Mouse (Mus musculus): ENCODE data around the gene Gm17428. TPM values are rescaled to one million over a fixed set of nuclear protein-coding genes. Genes with fewer than 3 reads are reported as not detected.
"Not testable (repeated sequence)": the region's sequence is repeated elsewhere in the genome, so short reads cannot be mapped to it uniquely, and the experiment has no call there.

Gm17428 gene
- polyA plus RNA-seq, 1 experiment from 2014 or later: not detected

DNA sequence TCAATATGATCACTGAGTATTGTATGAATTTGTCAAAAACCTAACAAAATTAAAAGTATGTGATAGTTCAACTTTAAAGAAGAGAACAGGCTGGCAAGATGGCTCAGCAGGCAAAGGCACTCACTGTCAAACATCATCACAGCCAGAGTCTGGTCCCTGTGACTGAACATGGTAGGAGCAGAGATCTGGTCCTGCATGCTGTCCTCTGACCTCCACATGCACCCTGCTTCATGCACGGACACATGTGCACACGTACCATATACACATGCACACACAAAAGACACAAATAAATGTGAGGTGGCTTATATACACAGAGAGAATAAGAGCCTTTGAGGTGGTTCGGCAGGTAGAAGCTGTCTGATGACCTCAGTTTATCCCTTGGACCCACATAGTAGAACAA is 21.3 kb upstream of the Gm17428 start:
- Histone ChIP-seq H3K9me3 (replicated peaks) (no peaks in the 10 kb centered on the region), H3K4me1 (no peaks in the 10 kb centered on the region), H3K27me3 (replicated peaks) (no peaks in the 10 kb centered on the region), H3K36me3 (no peaks in the 10 kb centered on the region), H3K9ac (replicated peaks) (no peak overlapping the region), H3K4me2 (no peak overlapping the region), H3K4me3 (replicated peaks) (no peak overlapping the region), H3K27ac (replicated peaks) (no peak overlapping the region)
- no peak for ATAC-seq (ENCODE audit: low FRiP score)
- WGBS: 96% methylated on average over 3 of the region's 3 CpGs

DNA sequence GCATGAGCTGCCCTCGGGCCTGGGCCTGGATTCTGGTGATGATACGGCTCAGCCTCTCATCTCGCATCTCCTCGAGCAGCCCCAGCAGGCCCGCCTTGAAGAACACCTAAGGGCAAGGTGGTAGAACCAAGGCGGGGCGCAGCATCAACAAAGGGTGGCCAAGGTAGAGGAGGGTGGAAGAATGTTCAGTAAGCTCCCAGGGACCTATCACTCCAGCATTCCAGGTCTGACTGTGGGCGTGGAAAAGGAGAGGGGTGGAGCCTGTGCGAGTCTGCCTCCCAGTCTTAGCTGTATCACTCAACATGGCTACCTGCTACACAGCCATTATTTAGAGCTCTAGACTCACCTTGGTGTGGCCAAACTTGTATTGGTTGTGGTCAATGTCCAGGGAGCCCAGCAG is 20.2 kb upstream of the Gm17428 start:
- Histone ChIP-seq H3K27ac (replicated peaks) (no peak overlapping the region), H3K4me1 (no peaks in the 10 kb centered on the region), H3K9ac (replicated peaks) (no peak overlapping the region), H3K4me2 (no peak overlapping the region), H3K27me3 (replicated peaks) (no peaks in the 10 kb centered on the region), H3K36me3 (no peaks in the 10 kb centered on the region), H3K4me3 (replicated peaks) (no peak overlapping the region), H3K9me3 (replicated peaks) (no peaks in the 10 kb centered on the region)
- WGBS: 90% methylated on average over 9 of the region's 9 CpGs
- no peak for ATAC-seq (ENCODE audit: low FRiP score)

DNA sequence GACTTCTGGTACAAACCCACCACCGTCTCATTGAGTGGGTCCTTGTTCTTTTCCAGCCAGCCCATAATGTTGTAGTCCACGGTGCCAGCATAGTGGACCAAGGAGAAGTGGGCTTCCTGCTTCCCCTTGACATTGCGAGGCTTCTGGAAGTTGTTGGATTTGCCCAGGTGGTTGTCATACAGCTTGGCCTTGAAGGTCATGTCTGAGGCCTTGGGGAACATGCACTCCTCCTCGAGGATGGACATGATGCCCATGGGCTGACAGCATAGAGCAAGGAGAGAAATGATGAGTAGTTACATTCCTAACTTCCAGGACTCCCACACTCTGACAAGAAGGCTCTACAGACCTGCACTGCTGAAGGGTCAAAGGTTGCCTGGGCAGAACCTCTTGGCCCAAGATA is 18.2 kb upstream of the Gm17428 start:
- no peaks in the 10 kb centered on the region for H3K36me3 ChIP-seq
- no peaks in the 10 kb centered on the region for H3K9me3 ChIP-seq (replicated peaks)
- no peaks in the 10 kb centered on the region for H3K27me3 ChIP-seq (replicated peaks)
- H3K4me3 ChIP-seq (replicated peaks): no peak overlapping the region
- no peaks in the 10 kb centered on the region for H3K4me1 ChIP-seq
- no peak for ATAC-seq (ENCODE audit: low FRiP score)
- H3K9ac ChIP-seq (replicated peaks): no peak overlapping the region
- no peak overlapping the region for H3K27ac ChIP-seq (replicated peaks)
- no peak overlapping the region for H3K4me2 ChIP-seq
- 82% methylated on average over 4 of the region's 4 CpGs for WGBS

GRCm38 (mm10) chr14:54959197-54959596 is 17.5 kb upstream of the Gm17428 start:
- Histone ChIP-seq H3K9ac (replicated peaks) (no peak overlapping the region), H3K27ac (replicated peaks) (no peak overlapping the region), H3K27me3 (replicated peaks) (no peaks in the 10 kb centered on the region), H3K9me3 (replicated peaks) (no peaks in the 10 kb centered on the region), H3K36me3 (no peaks in the 10 kb centered on the region), H3K4me1 (no peaks in the 10 kb centered on the region), H3K4me2 (no peak overlapping the region), H3K4me3 (replicated peaks) (no peak overlapping the region)
- no peak for ATAC-seq (ENCODE audit: low FRiP score)
- WGBS: 96% methylated on average over 3 of the region's 3 CpGs

DNA sequence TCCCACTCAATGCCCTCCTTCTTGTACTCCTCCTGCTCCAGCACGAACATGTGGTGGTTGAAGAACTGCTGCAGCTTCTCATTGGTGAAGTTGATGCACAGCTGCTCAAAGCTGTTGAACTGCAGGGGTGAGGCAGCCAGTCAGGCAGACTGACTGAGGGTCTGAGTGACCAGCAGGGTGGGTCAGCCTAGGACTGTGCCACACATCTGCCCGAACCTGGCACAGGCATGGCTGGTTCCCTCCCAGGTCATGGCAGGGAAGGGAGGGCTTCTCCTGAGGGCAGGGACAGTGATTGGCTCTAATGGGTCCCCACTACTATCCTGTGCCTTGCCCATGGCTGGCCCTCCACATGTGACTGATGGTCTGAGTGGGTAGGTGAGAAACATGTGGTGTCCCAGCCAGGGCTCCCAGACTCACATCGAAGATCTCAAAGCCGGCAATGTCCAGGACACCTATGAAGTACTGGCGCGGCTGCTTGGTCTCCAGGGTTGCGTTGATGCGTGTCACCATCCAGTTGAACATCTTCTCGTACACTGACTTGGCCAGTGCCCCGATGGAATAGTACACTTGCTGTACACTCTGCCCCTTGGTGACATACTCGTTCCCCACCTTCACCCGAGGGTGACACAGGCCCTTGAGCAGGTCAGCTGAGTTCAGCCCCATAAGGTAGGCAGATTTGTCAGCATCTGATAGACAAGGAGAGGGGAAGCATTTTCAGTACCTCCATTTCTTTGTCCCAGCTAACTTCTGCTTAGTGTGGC is 16.7 kb upstream of the Gm17428 start:
- ATAC-seq (ENCODE audit: low FRiP score); H3K27ac ChIP-seq (replicated peaks); H3K36me3 ChIP-seq; H3K4me3 ChIP-seq (replicated peaks); H3K9ac ChIP-seq (replicated peaks); H3K9me3 ChIP-seq (replicated peaks); H3K4me2 ChIP-seq; H3K27me3 ChIP-seq (replicated peaks); H3K4me1 ChIP-seq: not testable (repeated sequence)
- 96% methylated on average over 12 of the region's 12 CpGs for WGBS

- Histone ChIP-seq H3K4me3 (replicated peaks) (no peak overlapping the region), H3K27ac (replicated peaks) (no peak overlapping the region), H3K27me3 (replicated peaks) (no peaks in the 10 kb centered on the region), H3K9me3 (replicated peaks) (no peaks in the 10 kb centered on the region), H3K36me3 (no peaks in the 10 kb centered on the region), H3K4me1 (no peaks in the 10 kb centered on the region), H3K4me2 (no peak overlapping the region), H3K9ac (replicated peaks) (no peak overlapping the region)
- ATAC-seq (ENCODE audit: low FRiP score): no peak
- WGBS: 74% methylated on average over 10 of the region's 10 CpGs
Measured at GRCm38 (mm10) chr14:54960769-54961168, 16.0 kb upstream of the Gm17428 start.

- no peak overlapping the region for H3K9ac ChIP-seq (replicated peaks)
- no peak for ATAC-seq (ENCODE audit: low FRiP score)
- WGBS: 87% methylated on average over 5 of the region's 5 CpGs
Measured at GRCm38 (mm10) chr14:54961487-54961886, 15.2 kb upstream of the Gm17428 start.

GRCm38 (mm10) chr14:54962714-54963113 is 14.0 kb upstream of the Gm17428 start:
- 89% methylated on average over 7 of the region's 7 CpGs for WGBS
- Histone ChIP-seq H3K4me2 (no peak overlapping the region), H3K27ac (replicated peaks) (no peak overlapping the region), H3K9ac (replicated peaks) (no peak overlapping the region), H3K4me3 (replicated peaks) (no peak overlapping the region), H3K4me1 (no peaks in the 10 kb centered on the region), H3K9me3 (replicated peaks) (no peaks in the 10 kb centered on the region), H3K36me3 (no peaks in the 10 kb centered on the region), H3K27me3 (replicated peaks) (no peaks in the 10 kb centered on the region)
- ATAC-seq (ENCODE audit: low FRiP score): no peak

More at GRCm38 (mm10) chr14:54961487-54961886, 15.2 kb upstream of the Gm17428 start:
- H3K4me3 ChIP-seq (replicated peaks): no peak overlapping the region
- no peak overlapping the region for H3K27ac ChIP-seq (replicated peaks)
- no peaks in the 10 kb centered on the region for H3K9me3 ChIP-seq (replicated peaks)
- H3K27me3 ChIP-seq (replicated peaks): no peaks in the 10 kb centered on the region
- H3K4me2 ChIP-seq: no peak overlapping the region
- no peaks in the 10 kb centered on the region for H3K4me1 ChIP-seq
- no peaks in the 10 kb centered on the region for H3K36me3 ChIP-seq

DNA sequence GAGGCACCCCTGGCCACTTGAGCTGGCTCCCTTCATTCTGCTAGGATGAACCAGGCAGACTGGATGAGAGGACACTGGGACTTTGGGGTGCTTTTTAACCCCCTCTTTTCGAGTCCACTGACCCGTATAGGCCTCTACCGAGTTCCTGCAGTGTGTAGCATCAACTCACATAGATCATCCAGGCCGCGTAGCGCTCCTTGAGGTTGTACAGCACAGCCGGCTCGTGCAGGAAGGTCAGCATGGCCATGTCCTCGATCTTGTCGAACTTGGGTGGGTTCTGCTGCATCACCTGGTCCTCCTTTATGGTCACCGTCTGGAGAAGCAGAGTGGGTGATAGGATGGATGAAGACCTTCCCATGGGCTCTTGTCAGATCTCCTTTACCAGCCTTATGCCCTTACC is 13.0 kb upstream of the Gm17428 start:
- no peak overlapping the region for H3K4me2 ChIP-seq
- WGBS: 92% methylated on average over 11 of the region's 11 CpGs
- no peaks in the 10 kb centered on the region for H3K9me3 ChIP-seq (replicated peaks)
- ATAC-seq (ENCODE audit: low FRiP score): no peak
- no peaks in the 10 kb centered on the region for H3K4me1 ChIP-seq
- no peaks in the 10 kb centered on the region for H3K36me3 ChIP-seq
- no peak overlapping the region for H3K4me3 ChIP-seq (replicated peaks)
- H3K9ac ChIP-seq (replicated peaks): no peak overlapping the region
- H3K27ac ChIP-seq (replicated peaks): no peak overlapping the region
- H3K27me3 ChIP-seq (replicated peaks): no peaks in the 10 kb centered on the region

- Histone ChIP-seq H3K27me3 (replicated peaks) (no peaks in the 10 kb centered on the region), H3K9ac (replicated peaks) (no peak overlapping the region), H3K27ac (replicated peaks) (no peak overlapping the region), H3K4me1 (no peaks in the 10 kb centered on the region), H3K9me3 (replicated peaks) (no peaks in the 10 kb centered on the region), H3K4me2 (no peak overlapping the region), H3K36me3 (no peaks in the 10 kb centered on the region), H3K4me3 (replicated peaks) (no peak overlapping the region)
- ATAC-seq (ENCODE audit: low FRiP score): no peak
- 82% methylated on average over 15 of the region's 15 CpGs for WGBS
Measured at GRCm38 (mm10) chr14:54965044-54965443, 11.7 kb upstream of the Gm17428 start.

GRCm38 (mm10) chr14:54965631-54966030 is 11.1 kb upstream of the Gm17428 start:
- H3K4me3 ChIP-seq (replicated peaks): no peak overlapping the region
- H3K27ac ChIP-seq (replicated peaks): no peak overlapping the region
- no peak overlapping the region for H3K4me2 ChIP-seq
- H3K36me3 ChIP-seq: no peaks in the 10 kb centered on the region
- H3K9ac ChIP-seq (replicated peaks): no peak overlapping the region
- H3K4me1 ChIP-seq: no peaks in the 10 kb centered on the region
- no peaks in the 10 kb centered on the region for H3K9me3 ChIP-seq (replicated peaks)
- ATAC-seq (ENCODE audit: low FRiP score): no peak
- 82% methylated on average over 6 of the region's 6 CpGs for WGBS
- no peaks in the 10 kb centered on the region for H3K27me3 ChIP-seq (replicated peaks)

DNA sequence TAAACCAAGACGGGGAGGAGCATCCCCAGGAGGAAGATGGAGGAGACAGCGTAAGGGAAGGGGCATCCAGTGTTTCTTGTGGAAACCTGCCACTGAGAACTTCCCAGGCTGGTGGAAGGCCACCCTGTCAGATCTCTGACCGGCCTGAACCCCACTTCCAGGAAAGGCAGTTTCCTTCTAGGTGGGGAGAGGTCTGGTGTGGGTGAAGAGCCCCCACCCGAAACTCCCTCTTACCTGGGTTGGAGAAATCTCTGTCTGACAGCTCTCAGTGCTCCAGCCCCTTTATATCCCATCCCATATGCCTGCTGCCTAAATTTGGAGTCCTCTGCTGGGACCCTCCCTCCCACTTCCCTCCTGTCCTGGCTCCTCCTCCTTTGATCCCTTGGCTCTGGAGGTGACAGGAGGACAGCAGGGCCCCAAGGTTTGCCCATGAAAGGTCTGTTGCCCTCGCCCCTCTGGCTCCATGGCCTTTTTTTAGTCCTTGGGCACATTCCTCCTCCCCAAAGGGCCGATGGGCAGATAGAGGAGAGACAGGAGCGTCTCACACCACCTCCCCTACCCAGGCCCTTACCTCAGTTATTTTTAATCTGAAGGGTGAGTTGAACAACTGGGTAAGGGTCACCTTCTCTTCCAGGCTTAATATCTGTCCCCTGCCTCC is 10.3 kb upstream of the Gm17428 start, which contains the start of gene Myh6:
Gene Myh6, minus strand, starts transcription at position 608 of the 658 bp plus-strand sequence.
- 81% methylated on average over 7 of the region's 7 CpGs for whole genome bisulfite sequencing
- no peaks in the 10 kb centered on the region for H3K36me3 ChIP-seq
- H3K27ac ChIP-seq (replicated peaks): no peak within 1 kb of the TSS
- H3K27me3 ChIP-seq (replicated peaks): no peaks in the 10 kb centered on the region
- H3K4me3 ChIP-seq (replicated peaks): no peak within 1 kb of the TSS
- no peaks in the 10 kb centered on the region for H3K4me1 ChIP-seq
- H3K4me2 ChIP-seq: no peak within 1 kb of the TSS
- H3K9me3 ChIP-seq (replicated peaks): no peaks in the 10 kb centered on the region
- ATAC-seq (ENCODE audit: low FRiP score): no peak
- H3K9ac ChIP-seq (replicated peaks): no peak within 1 kb of the TSS

Measured in neural tube, embryonic 15.5 days (tissue).